Mouse (Mus musculus): Measurements from ENCODE around the gene Bag1. TPM values are rescaled to one million over a fixed set of nuclear protein-coding genes. Genes with fewer than 3 reads are reported as not detected.

Gene Bag1
- 248 TPM for polyA plus RNA-seq (2014; fragmentation: Illumina TruSeq; extraction: RNeasy Lipid Tissue Mini Kit (QIAGEN cat#74804); ENCODE audit: low read depth, low replicate concordance)

DNA sequence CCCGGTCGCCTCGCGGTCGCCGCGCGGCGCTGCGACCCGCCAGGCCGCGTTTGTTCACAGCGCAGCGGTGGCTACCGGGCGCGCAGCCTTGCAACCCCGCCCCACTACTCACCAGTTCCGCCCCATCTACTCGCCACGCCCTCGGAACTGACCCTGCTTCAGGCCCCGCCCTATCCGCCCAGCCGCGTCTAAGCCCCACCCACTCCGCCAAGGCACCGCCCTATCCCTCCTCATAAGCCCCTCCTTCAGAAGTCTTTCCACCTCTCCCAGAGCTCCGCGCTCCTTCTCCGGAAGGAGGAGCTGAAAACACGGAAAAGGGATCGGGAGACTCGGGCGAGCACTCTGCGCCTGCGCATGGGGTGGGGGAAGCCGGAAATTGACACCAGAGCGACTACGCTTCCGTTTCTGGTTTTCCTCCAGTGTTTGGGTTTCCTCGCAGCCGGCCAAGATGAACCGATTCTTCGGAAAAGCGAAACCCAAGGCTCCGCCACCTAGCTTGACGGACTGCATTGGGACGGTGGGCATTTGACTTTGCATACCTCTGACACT is at the start of gene Bag1, which contains the start of gene Chmp5:
Gene Bag1, minus strand, starts transcription at position 135 of the 549 bp plus-strand sequence.
Gene Chmp5, plus strand, starts transcription at position 248 of the 549 bp plus-strand sequence.

DNA sequence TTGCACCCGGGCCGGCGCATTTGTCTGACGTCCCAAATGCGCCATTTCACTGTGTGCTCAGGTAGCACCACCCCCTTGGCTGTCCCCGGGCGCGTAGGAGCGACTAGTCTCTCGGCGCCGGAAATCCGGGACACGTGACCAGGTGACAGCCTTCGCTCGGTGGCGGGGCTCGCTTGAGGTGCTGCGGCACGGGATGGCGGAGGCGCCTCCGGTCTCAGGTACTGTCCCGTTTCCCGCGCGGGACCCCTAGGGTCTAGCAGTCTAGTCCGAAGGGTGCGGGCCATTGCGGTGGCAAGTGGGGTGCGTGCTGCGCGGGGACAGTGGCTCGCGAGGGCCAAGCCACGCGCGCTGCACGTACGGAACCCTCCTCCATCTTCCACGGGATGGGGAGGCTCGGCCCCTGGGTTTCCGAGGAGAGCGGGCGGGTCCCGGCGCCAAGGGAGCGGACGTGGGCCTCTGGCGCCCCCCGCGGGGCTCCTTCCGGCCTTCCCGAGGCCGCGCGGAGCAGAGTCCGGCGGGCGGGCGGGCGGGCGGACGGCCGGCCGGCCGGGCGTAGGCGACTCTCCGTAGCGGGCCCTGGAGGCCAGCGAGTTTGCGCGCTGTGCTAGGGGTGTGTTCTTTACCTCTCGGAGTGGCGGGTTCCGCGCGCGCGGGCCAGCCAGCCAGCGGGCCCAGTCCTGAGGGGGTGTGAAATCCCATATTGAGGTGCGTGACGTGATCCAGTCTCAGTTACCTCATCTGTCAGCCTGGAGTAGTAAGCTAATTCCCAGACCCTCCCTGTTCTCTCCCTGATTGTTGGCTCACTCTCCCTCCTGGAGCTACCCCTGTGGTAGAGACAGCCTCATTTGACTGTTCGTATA is 23.0 kb upstream of the Bag1 start, which contains the start of gene Nfx1:
Gene Nfx1, plus strand, starts transcription at position 65 of the 860 bp plus-strand sequence.

GRCm38 (mm10) chr4:40919785-40920184 is 28.3 kb downstream of the Bag1 start, which contains the start of gene Spink4:
TSS of gene Spink4 (plus strand) at chr4:40920052.

Other genes starting within 250 kb of the Bag1 start
- gene Aptx, start 245.1 kb downstream of the Bag1 start, polyA plus RNA-seq (2014; fragmentation: Illumina TruSeq; extraction: RNeasy Lipid Tissue Mini Kit (QIAGEN cat#74804); ENCODE audit: low read depth, low replicate concordance) = 21.0 TPM
- 198 TPM for gene Dnaja1, start 226.1 kb downstream of the Bag1 start, polyA plus RNA-seq (2014; fragmentation: Illumina TruSeq; extraction: RNeasy Lipid Tissue Mini Kit (QIAGEN cat#74804); ENCODE audit: low read depth, low replicate concordance)
- gene Smu1, start 190.4 kb downstream of the Bag1 start, polyA plus RNA-seq (2014; fragmentation: Illumina TruSeq; extraction: RNeasy Lipid Tissue Mini Kit (QIAGEN cat#74804); ENCODE audit: low read depth, low replicate concordance) = 46.3 TPM
- 67.6 TPM for gene B4galt1, start 94.3 kb downstream of the Bag1 start, polyA plus RNA-seq (2014; fragmentation: Illumina TruSeq; extraction: RNeasy Lipid Tissue Mini Kit (QIAGEN cat#74804); ENCODE audit: low read depth, low replicate concordance)
- 2.1 TPM for gene Spink4, start 28.2 kb downstream of the Bag1 start, polyA plus RNA-seq (2014; fragmentation: Illumina TruSeq; extraction: RNeasy Lipid Tissue Mini Kit (QIAGEN cat#74804); ENCODE audit: low read depth, low replicate concordance)
- 107 TPM for gene Chmp5, start 113 bp upstream of the Bag1 start, polyA plus RNA-seq (2014; fragmentation: Illumina TruSeq; extraction: RNeasy Lipid Tissue Mini Kit (QIAGEN cat#74804); ENCODE audit: low read depth, low replicate concordance)
- gene Nfx1, start 22.6 kb upstream of the Bag1 start, polyA plus RNA-seq (2014; fragmentation: Illumina TruSeq; extraction: RNeasy Lipid Tissue Mini Kit (QIAGEN cat#74804); ENCODE audit: low read depth, low replicate concordance) = 47.8 TPM
- gene Aqp7, start 99.8 kb upstream of the Bag1 start, polyA plus RNA-seq (2014; fragmentation: Illumina TruSeq; extraction: RNeasy Lipid Tissue Mini Kit (QIAGEN cat#74804); ENCODE audit: low read depth, low replicate concordance) = 41.4 TPM
- not detected for gene Aqp3, start 149.9 kb upstream of the Bag1 start, polyA plus RNA-seq (2014; fragmentation: Illumina TruSeq; extraction: RNeasy Lipid Tissue Mini Kit (QIAGEN cat#74804); ENCODE audit: low read depth, low replicate concordance)
- 29.2 TPM for gene Nol6, start 176.2 kb upstream of the Bag1 start, polyA plus RNA-seq (2014; fragmentation: Illumina TruSeq; extraction: RNeasy Lipid Tissue Mini Kit (QIAGEN cat#74804); ENCODE audit: low read depth, low replicate concordance)
- 105 TPM for gene Ube2r2, start 187.4 kb upstream of the Bag1 start, polyA plus RNA-seq (2014; fragmentation: Illumina TruSeq; extraction: RNeasy Lipid Tissue Mini Kit (QIAGEN cat#74804); ENCODE audit: low read depth, low replicate concordance)

Data from adipose tissue, adult 10 weeks (tissue).